Mouse (Mus musculus) small intestine, adult 2 months (tissue): Measurements from ENCODE around the gene Ippk.

Source experiments
- CTCF ChIP-seq: fragments of 200-500 bp; IDR thresholded peaks from 2 replicates; pipeline ENCODE4 v1.5.1; 2012; ENCODE audit warnings: low read depth, mild to moderate bottlenecking, control low read depth, inconsistent platforms, low read length, moderate library complexity, mixed read lengths; ENCODE audit not compliant: insufficient replicate concordance, insufficient read length; ENCODE audit errors: extremely low read depth
- POLR2A ChIP-seq: fragments of 200-500 bp; IDR thresholded peaks from 2 replicates; pipeline ENCODE4 v1.6.1; 2012; ENCODE audit warnings: low read depth, mild to moderate bottlenecking, control low read depth, inconsistent platforms, low read length, moderate library complexity

- TF ChIP-seq POLR2A (peak; percentile 85), CTCF (no peak)
Measured at GRCm38 (mm10) chr13:49420754-49421605, at the start of gene Ippk.
